Mouse (Mus musculus) urinary bladder, adult 18-20 months (tissue): ENCODE results near the gene Qrich1.
A peak's percentile ranks its signal among the peaks of the same experiment; 100 is the strongest.

ENCODE experiments used
- DNase-seq, 2 experiments: peaks; one replicate each; pipeline ENCODE4 v3.0.0; 2022; ENCODE audit warnings: low spot score in 2 of 2, mixed read lengths in 2 of 2

Qrich1 gene

DNA sequence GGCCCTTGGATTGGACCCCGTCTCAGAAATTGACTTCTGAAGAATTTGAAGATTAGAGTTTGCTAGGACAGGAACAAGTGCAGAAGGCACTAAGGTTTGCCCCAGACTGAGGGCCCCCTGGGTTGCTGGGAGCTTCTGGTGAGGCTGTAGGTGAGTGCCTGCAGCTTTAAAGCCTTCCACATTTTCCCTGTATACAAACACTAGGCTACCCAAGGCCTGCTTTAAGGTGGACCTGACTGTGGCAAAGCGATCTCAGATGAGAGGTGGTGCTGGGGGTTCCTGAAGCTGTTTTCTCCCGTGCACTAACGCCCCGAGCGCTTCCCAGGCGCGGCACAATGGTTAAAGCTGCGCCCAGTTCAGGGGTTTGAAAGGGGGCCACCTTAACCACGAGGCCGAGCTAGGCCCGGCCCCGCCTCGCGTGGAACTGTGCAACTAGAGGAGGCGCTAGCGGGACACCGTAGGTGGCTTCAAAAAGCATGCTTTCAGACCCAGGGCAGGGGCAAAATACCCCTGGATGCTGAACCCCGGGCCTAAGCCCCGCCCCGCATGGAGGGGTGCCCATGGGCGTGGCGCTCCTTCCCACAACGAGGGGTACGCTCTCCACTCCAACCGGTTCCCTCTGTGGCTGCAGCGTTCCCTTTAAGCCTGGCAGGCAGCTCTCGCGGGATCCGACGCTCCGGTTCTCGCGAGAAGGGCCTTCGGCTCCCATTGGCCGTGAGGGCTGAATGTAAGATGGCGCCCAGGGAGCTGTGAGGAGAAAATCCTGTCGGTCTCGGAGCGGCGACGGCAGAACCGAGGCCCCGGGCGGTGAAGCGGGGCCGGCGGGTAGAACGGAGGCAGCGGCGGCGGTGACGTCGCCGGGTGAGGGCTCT, at the start of gene Qrich1:
TSS of gene Qrich1 (plus strand) at position 427 of the 872 bp plus-strand sequence.
- DNase-seq, result peak; percentile 91 to 96

- no peak for DNase-seq
Measured at GRCm38 (mm10) chr9:108469430-108469829, 47.2 kb upstream of the Qrich1 start.

GRCm38 (mm10) chr9:108469845-108470244, 46.8 kb upstream of the Qrich1 start:
- no peak for DNase-seq

DNA sequence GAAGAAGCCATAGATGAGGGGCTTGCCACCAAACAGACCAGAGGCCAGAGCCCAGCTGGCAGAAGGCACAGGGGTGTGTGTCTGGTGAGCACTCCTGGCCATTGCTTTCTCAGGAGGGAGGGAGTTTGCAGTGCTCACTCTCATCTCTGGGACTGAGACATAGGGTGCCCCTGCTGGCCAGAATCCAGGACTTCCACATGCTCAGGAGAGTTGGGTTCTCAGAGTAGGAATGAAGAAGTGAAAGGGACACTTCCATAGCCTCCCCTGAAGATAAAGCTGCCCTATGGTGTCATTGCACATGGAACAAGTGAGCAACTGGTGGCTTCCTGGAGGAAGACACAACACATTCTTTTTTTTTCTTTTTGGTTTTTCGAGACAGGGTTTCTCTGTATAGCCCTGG, 42.1 kb upstream of the Qrich1 start:
- DNase-seq, result no peak

- peak; percentile 60 to 82 for DNase-seq
Measured at GRCm38 (mm10) chr9:108478638-108479156, 37.9 kb upstream of the Qrich1 start.

DNA sequence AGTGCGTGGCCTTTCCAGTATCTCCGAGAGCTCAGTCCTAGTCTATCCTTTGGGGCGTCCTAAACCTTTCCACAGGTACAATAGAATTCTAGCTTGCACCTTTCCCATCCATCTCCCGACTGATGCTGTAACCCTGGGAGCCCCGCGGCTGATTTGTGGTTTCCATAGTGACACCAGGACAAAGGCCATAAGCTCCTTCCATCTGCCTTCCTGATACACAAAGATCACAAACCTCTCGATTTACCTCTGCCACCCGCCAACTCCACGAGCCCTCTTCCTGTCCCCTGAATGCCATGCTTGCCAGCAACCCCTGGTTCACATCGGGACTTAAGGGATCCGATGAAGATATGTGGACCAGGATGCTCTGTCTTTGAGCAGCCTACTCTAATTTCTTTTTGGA, 37.4 kb upstream of the Qrich1 start:
- DNase-seq, result peak in 1 of 2 experiments; percentile 38

DNA sequence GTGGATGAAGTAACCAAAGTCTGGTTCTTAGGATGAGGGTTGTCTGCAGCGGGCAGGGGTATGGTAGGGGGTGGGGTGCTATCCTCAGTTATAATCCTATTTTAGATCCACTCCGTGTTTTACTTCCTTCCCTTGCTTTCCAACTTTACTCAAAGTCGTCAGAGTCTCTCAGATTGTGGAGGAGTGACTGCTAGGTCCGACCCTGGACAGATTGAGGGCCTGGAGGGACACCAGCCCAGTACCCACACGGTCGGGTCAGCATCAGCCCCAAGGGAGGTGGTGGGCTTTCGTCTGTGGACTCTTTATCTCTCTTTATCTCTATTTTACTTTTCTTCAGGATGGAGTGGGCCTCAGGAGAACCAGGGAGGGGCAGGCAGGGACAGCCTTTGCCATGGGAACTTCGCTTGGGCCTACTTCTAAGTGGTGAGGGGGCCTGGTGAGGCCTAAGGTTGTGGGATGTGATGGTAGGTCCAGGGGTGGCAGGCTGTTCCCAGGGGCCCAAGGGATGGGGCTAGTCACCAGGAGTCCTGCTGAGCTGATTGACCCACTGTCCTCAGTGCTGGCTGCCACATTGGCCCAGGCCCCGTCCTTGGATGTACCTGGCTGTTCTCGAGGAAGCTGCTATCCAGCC, 36.8 kb upstream of the Qrich1 start, which contains the start of gene Lamb2:
TSS of gene Lamb2 (plus strand) at position 16 of the 631 bp plus-strand sequence.
- DNase-seq, result peak in 1 of 2 experiments; percentile 51

DNA sequence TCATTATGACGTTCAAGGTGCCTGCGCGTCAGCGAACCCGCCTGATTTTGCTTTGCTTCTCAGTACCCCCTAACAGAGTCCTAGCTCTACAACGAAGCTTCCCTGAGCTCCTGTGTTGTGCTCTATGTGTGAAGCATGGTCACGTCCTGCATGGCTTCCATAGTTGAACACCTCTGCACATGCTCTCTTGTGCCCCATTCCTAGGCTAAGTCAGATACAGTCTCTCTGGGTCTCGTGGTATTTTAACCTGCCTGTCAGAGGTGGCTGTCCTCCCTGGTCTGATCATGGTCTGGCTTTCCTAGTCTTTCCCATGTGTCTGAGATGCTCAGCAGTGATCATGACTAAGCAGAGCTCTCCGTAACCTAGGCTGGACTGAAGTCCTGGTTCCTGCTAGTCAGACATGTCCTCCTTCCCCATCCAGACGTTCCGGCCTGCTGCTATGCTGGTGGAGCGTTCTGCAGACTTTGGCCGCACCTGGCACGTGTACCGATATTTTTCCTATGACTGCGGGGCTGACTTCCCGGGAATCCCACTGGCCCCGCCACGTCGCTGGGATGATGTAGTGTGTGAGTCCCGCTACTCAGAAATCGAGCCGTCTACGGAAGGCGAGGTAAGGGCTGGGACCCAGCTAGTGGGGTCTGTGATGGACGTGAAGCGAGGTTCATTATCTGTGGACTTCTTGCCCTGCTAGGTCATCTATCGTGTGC, 35.6 kb upstream of the Qrich1 start:
- no peak for DNase-seq

GRCm38 (mm10) chr9:108481520-108482210, 34.9 kb upstream of the Qrich1 start:
- DNase-seq, result no peak

- no peak for DNase-seq
Measured at GRCm38 (mm10) chr9:108483051-108483790, 33.4 kb upstream of the Qrich1 start.

- DNase-seq, result no peak
Measured at GRCm38 (mm10) chr9:108484021-108484420, 32.6 kb upstream of the Qrich1 start.

GRCm38 (mm10) chr9:108485301-108485875, 31.2 kb upstream of the Qrich1 start:
- DNase-seq, result no peak

DNA sequence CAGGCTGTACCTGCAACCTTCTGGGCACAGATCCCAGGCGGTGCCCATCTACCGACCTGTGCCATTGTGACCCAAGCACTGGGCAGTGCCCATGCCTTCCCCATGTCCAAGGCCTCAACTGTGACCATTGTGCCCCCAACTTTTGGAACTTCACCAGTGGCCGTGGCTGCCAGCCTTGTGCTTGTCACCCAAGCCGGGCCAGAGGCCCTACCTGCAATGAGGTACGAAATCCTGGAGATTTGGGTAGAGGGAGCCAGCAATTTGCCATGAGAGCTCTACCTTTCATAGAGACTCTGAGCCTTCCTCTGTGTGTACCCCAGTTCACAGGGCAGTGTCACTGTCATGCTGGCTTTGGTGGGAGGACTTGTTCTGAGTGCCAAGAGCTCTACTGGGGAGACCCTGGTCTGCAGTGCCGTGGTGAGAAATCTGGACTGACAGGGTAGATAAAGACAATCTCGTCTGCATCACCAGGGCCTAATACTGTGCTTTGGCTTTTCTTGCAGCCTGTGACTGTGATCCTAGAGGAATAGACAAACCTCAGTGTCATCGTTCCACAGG, 29.6 kb upstream of the Qrich1 start:
- no peak for DNase-seq

GRCm38 (mm10) chr9:108488403-108488802, 28.2 kb upstream of the Qrich1 start:
- DNase-seq, result no peak

DNA sequence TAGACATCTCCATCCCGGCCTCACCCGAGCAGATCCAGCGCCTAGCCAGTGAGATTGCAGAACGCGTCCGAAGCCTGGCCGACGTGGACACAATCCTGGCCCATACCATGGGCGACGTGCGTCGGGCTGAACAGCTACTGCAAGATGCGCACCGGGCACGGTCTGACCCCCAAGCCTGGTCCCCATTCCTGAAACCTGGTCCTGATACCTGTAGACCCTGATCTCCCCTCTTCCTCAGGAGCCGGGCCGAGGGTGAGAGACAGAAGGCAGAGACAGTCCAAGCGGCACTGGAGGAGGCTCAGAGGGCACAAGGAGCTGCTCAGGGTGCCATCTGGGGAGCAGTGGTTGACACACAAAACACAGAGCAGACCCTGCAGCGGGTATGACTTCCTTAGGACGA, 27.4 kb upstream of the Qrich1 start:
- DNase-seq, result no peak

DNA sequence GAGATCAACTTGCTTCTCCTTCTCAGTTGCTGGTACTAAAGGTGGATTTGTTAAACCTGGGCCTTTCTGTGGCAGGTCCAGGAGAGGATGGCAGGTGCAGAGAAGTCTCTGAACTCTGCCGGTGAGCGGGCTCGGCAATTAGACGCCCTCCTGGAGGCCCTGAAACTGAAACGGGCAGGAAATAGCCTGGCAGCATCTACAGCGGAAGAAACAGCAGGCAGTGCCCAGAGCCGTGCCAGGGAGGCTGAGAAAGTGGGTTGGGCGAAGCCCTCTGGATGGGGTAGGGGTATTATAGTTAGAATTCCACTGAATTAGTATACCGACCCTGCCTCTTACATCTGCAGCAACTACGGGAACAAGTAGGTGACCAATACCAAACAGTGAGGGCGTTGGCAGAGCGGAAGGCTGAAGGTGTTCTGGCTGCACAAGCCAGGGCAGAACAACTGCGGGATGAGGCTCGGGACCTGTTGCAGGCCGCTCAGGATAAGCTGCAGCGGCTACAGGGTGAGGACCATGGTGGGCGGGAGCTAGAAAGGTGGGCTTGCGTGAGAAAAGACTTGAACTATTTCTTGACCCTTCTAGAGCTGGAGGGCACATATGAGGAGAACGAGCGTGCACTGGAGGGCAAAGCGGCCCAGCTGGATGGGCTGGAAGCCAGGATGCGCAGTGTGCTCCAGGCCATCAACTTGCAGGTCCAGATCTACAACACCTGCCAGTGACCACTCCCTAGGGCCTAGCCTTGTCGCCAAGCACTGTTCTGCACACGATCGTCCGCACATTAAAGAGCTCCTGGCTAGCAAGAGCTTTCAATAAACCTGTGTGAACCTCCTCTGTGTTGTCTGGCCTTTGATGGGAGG, 26.7 kb upstream of the Qrich1 start:
- DNase-seq, result no peak

DNA sequence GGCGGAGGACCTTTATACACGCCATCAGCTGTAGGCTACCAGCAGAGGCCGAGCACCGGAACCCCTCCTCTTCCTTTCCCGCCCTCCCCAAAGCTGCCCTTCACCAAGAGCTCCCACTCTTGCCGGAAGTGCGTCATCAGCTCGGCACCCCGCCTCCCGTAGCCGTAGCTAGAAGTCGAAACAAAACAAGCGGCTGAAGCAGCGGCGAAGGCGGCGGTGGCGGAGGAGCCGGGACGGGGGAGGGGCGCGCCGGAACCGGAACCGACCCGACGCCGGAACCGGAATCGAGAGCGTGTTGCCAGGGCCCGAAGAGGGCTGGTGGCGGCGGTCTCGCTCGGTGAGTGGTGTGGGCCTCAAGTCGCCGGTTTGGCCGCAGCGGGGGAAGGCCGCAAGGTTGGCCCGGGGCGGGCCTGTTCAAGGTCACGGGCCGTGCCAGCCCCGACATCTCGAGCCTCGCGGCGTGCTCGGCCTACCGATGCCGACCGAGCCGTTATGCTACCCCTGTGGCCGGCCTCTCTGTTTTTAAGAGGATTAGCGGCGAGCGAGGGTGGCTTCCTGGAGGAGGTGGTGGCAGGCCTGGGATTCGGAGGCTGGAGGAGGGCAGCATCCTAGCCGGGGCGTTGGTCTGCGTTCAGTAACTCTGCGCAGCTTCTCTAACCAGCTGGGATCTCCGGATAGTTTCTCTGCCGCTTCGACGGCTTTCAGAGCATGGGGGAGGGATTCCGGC, 25.9 kb upstream of the Qrich1 start, which contains the start of gene Usp19:
TSS of gene Usp19 (plus strand) at position 44 of the 727 bp plus-strand sequence.
- DNase-seq, result peak; percentile 84 to 94

DNA sequence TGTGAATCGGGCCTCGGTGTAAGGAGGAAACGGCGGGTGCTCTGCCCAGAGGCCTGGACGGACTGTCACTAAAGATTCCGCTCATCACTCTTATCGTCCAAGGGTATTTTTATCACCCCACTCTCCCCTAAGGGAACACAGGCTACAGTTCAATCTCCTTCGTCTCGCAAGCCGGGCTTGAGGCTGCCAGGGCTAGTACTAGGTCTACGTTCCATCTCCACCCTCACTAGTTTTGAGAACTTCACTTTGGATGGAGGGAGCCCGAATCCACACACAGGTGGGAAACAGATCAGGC, 25.4 kb upstream of the Qrich1 start:
- DNase-seq, result no peak
